Mouse (Mus musculus): Measurements from ENCODE around the gene Cmip. TPM values are rescaled to one million over a fixed set of nuclear protein-coding genes. Genes with fewer than 3 reads are reported as not detected.

Cmip gene
- total RNA-seq, 2 experiments from 2014 or later, result 11.8 to 30.7 TPM

DNA sequence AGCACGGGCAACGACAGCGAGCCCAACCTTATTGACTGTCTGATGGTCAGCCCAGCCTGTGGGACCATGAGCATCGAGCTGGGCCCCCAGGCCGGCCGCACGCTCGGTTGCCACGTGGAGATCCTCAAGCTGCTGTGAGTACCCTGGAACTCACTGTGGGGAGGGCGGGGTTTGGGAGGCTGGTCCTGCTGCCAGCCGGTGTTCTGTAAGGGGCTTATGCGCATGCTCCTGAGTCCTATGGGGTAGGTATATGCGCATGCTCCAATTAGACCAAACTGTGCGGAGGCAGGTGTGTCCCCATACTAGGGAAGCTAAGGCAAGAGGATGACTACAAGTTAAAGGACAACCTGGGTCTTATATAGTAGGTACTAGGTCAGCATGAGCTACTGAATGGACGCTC lies 179.9 kb downstream of the Cmip start:
- ATAC-seq (replicated peaks; ENCODE audit: poor library complexity, severe bottlenecking), result no peak

DNA sequence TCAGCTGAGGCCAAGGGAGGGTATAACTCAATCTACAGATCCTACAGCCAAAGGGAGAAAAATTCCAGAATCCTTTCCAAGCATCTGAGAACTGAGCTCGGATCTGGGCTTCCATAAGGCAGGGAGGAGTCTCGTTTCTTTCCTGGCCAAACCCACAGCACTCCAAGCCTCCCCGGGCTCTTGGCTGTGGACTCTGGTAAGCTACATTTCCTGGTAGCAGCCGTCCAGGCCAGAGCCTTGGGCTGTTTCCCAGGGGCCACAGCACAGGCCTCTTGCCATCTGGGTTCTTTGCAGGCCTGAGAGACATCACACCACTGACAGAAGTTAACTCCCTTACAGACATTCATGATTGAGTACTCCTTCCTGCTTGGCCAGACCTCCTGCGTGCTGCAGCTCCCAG lies 180.8 kb downstream of the Cmip start:
- ATAC-seq (replicated peaks; ENCODE audit: poor library complexity, severe bottlenecking), result no peak

DNA sequence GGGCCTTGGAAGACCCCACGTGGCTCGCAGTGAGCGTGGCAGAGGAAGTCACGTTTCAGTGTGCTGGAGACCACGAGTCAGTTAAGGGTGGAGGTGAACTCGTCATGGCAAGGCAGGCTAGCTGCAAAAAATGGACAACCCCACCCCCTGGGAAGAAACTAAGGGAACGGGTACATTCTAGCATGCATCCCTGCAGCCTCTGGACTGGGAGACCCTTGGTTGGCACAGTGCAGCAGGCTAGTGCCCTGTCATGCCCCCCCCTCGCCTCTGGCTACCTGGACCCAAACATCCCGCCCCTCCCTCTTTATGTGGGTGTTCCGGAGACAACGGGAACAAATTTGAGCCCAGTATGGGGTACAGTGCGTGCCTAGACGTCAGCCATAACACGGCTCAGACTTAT lies 183.5 kb downstream of the Cmip start:
- ATAC-seq (replicated peaks; ENCODE audit: poor library complexity, severe bottlenecking), result no peak

DNA sequence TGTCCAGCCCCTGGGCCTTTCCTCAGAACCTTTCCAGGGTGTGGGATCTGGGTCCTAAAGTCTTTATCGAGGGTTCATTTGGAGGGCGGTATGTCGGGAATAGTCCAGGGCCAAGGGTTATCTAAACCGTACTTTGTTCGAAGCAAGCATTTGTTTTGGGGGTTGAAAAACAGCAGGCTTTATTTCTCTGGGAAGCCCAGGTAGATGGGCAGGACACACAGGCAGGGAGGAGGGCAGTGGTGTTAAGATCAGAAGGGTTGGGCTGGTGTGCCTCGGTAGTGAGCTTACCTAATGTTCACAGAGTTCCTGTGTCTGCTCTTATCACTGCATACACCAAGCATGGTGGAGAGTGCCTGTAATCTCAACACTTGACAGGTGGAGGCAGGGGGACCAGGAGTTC lies 183.9 kb downstream of the Cmip start:
- no peak for ATAC-seq (replicated peaks; ENCODE audit: poor library complexity, severe bottlenecking)

DNA sequence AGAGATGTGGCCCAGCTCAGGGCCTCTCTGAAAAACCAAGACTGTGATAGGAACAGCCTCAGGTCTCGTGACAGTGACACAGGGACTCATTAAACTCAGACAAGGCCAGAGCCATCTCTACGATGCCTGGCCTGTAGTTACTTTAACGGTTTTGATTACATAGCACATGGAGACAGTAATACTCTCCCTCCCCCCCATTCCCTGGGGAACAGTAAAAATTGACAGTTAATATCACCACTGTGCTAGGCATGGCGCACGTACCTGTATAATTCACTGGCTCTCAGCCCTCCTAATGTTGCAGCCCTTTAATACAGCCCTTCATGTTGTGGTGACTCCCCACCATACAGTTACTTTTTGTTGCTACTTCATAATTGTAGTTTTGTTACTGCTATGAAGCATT lies 188.6 kb downstream of the Cmip start:
- no peak for ATAC-seq (replicated peaks; ENCODE audit: poor library complexity, severe bottlenecking)

DNA sequence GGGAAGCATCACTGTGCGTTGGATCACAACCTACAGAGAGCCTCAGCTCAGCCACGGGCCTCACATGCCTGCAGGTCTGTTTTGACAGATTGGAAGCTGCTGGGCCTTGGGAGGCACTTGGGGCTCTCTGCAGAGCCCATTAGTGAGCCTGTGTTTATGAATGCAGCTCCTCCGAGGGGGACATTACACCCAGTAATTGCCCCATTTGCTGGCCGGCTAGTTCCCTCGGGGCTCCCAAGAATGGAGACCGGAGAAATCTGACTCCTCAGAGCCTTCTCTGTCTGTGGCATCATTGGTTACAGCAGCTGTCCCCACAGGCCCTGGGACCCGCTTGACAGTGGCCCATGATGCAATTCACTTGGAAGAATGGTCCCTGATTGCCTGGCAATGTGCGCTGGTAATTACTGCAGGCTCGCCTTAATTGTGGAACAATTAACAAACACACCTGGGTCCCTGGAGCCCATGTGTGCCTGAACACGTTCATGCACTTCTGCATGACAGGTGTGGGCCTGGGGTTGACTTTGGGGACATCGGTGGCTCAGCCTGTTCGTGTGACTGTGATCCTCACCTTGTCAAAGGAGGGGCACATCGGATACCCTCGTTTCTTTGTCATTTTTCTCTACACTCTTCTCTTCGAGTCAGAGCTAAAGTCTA lies 189.6 kb downstream of the Cmip start:
- no peak for ATAC-seq (replicated peaks; ENCODE audit: poor library complexity, severe bottlenecking)

DNA sequence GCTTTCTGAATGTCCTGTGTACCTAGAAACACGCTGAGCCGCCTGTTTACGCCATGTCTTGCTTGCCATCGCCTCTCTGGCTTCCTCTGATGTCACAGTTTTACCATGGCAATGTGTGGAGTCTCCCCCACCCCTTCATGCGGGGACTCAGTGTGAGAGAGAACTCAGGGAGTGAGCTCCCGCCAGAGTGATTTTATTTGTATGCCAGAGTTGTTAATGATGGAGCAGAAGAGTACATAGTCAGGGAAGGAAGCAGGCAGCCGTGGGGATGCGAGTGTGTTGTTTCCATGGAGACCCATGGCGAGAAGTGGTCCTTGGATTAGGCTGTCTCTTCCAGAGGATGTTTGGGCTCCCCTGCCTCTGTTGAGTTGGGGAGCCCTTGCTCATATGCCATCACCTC lies 194.2 kb downstream of the Cmip start:
- ATAC-seq (replicated peaks; ENCODE audit: poor library complexity, severe bottlenecking), result no peak

DNA sequence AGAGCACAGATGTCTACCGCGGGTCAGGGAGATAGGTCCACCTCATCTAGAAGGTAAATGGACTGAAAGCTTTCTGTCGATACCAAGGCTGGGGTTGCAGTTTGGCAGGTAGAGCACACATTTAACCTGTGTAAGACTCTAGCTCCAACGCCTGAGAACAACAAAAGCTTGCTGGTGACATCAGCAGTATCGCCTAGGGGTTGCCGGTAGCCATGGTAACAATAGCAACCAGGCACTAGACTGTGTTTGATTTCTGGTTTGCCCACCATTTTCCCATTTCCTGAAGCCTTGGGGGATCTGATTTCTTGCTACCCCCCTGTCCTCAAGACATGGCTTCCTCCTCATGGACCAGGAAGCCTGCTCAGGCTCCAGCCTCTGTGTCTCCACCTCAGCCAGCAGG lies 197.1 kb downstream of the Cmip start:
- ATAC-seq (replicated peaks; ENCODE audit: poor library complexity, severe bottlenecking), result 0 out of 2 replicates have a peak, but pooled peaks have one; percentile 35

DNA sequence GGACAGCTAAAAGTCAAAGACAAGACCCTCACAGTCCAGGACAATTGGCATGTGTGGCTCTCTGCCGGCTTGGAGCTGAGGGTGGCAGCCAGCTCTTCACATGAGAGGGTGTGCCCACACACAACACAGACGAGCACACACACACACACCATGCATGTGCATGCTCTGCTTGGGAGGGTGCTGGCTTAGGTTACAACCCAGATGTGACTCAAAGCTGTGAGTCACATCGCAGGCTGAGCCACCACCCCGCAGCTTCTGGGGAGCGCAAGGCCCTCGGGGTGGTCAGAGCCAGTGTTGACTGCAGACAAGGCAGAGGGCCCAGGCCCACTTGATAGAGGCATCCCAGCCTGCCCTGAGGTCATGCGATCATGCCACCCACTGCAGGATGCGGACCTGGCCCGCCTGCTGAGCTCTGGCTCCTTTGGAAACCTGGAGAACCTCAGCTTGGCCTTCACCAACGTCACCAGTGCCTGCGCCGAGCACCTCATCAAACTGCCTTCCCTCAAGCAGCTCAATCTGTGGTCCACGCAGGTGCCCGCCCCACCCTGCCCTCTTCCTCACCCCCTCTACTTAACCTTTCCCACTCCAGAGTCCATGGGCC lies 197.8 kb downstream of the Cmip start:
- ATAC-seq (replicated peaks; ENCODE audit: poor library complexity, severe bottlenecking), result no peak

DNA sequence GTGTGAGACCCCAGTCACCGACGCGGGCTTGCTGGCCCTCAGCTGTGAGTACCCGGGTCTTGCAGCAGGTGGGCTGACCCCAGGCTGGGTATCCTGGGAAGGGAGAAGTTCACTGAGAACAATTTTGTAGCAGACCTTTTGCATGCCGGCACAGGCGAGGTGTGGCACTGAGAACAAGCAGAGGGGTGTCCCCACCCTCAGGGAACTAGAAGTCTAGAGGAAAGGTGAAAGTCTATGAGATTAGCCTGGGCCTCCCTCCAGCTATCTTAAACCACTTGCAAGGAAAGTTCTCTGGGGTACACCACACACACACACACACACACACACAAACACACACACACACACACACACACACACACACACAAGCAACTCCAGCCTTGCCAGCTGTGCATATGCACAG lies 198.8 kb downstream of the Cmip start:
- ATAC-seq (replicated peaks; ENCODE audit: poor library complexity, severe bottlenecking), result no peak

DNA sequence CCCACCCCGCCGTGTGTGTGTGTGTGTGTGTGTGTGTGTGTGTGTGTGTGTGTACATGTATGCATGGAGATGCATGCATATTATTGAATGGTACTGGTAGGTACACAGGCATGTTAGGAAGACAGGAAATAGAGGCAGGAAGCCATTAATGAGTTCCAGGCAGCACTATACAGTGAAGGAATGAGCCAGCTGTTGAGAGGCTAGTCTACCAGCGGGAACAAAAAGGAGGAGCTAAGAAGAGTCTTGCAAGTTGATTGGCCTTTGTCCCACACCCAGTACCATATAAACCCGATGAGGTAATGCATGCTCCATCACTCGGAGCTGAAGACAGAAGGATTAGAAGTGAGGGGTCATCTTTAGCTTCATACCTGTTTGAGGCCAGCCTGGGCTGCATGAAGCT lies 201.6 kb downstream of the Cmip start:
- no peak for ATAC-seq (replicated peaks; ENCODE audit: poor library complexity, severe bottlenecking)

DNA sequence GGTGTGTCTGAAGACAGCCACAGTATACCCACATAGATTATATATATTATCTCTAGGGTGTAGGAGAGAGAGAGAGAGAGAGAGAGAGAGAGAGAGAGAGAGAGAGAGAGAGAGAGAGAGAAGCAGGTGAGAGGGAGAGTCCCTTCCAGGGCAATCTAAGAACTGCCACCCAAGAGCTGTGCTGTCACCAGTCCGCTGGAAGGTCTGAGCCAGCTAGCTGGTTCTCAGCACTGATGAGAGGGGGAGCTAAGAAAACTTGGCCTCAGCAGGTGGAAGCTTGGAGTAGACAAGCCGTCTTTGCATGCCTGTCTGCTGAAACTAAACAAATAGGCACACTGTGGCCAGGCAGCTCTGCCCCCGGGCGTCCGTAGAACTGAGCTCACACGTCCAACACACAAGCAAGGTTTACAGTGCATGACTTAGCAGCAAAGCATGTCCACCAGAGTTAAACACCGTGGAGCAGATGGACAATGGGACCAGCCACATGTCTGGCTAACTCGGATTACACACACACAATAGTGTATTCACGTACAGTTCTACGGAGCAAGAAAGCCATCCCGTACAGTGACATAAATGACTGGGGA lies 205.9 kb downstream of the Cmip start:
- ATAC-seq (replicated peaks; ENCODE audit: poor library complexity, severe bottlenecking), result no peak

DNA sequence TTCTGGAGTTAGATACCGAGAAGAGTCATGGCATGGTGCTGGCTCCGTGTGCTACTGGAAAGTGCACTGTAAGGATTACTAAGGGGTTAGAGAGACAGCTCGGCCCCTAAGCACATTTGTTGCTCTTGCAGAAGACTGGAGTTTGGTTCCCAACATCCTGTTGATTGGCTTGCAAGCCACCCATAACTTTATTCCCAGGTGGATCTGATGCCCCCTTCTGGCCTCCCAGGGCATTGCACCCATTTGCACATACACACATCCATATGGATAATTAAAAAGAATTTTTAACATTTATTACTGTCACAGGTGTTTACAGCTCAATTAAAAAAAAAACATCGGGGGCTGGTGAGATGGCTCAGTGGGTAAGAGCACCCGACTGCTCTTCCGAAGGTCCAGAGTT lies 207.7 kb downstream of the Cmip start:
- no peak for ATAC-seq (replicated peaks; ENCODE audit: poor library complexity, severe bottlenecking)

DNA sequence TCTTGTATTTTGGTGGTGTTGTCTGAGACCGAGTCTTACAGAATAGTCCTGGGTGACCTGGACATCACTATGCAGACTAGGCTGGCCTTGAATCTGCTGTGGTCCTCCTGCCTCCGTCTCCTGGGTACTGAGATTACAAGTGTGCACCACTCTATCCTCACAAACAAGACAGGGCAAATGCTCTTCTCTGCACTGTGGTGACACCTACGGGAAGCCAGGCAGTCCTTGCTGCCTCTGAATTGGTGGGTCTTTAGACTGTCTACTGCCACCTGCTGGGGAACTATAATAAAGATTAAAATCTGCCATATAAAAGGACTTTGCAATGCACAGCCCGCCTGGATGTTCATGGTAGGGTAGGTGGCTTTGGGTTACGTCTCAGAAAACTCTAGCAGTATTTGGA lies 208.4 kb downstream of the Cmip start:
- ATAC-seq (replicated peaks; ENCODE audit: poor library complexity, severe bottlenecking), result peak; percentile 74

DNA sequence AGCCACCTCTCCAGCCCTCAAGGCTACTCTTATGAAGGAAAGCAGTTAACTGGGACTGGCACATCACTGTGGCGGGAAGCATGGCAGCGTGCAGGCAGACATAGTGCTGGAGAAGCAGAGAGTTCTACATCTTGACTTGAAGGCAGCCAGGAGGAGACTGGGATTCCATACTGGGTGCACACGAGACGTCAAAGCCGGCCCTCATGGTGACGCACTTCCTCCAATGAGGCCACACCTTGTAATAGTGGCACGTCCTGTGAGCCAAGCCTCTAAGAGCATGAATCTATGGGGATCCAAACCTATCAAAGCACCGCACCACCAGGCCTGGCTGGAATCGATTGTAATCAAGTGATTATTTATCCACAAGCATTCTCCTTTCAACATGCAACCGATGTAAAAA lies 210.6 kb downstream of the Cmip start:
- ATAC-seq (replicated peaks; ENCODE audit: poor library complexity, severe bottlenecking), result no peak

DNA sequence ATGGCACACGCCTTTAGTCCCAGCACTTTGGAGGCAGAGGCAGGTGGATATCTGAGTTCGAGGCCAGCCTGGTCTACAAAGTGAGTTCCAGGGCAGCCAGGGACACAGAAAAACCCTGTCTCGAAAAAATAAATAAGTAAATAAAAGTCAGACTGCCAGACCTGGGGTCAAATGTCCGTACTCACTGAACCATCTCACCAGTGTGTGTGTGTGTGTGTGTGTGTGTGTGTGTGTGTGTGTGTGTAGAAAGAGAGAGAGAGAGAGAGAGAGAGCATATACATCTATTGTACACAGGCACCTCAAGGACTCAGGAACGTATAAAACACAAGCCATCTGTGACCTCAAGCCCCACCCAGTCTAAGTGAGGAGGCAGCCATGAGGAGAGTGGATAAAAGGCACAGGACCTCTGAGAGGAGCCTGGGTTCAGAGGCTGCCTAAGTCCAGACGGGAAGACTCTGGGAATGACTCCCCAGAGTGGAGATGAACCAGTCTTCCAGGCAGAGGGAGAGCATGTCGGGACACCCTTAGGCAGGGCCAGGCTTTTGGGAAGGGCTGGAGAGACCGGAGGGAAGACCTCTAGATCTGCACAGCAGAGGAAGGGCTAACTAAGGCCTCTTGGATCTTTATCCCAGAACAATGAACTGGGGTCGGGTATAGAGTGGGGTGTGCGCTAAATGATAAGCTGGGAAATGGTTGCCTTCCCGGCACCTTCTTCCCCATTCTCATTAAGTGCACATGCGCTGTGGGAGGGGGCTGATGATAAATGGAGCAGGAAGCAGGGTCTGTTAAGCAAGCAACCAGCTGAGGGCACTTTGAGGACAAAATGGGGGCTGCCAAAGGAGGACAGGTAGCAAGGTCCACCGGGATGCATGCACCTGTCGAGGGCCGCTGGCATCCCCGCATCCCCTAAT lies 212.8 kb downstream of the Cmip start:
- 0 out of 2 replicates have a peak, but pooled peaks have one; percentile 15 for ATAC-seq (replicated peaks; ENCODE audit: poor library complexity, severe bottlenecking)

DNA sequence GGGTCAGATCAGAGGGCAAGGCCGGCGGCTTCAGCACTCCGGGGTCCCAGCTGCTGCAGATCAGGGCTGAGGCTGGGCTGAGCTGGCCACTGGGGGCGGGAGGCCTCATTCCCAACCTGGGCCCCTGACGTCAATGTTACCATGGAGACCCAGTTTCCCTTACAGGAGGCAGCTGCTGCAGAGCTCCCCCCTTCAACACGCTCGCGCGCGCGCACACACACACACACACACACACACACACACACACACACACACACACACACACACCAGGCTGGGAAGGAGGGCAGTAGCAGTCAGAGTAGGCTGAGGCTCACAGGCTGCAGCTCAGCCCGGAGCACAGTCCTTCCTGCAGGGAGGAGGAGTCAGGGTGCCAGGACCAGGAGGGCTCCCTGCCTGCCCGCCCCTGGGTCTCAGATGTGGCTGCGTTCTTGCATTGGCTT lies 213.5 kb downstream of the Cmip start:
- peak; percentile 63 for ATAC-seq (replicated peaks; ENCODE audit: poor library complexity, severe bottlenecking)

DNA sequence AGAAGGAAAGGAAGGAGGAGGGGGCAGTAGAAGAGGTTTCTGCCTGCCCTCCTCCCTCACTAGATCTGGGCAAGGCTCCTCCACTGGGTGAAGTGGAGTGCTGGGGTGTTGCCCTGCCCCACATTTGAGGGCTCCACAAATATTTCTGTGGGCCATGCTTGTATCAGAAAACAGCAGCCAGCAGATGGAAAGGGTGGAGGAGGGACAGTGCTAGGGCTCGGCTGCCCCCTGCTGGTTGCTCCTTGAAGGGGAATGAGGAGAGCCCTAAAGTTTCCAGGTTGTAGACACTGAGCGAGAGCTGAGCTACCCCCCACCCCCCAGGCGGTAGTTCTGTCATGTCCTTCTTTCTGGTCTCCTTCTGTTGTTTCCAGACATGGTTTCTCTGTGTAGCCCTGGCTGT lies 214.3 kb downstream of the Cmip start:
- peak; percentile 45 for ATAC-seq (replicated peaks; ENCODE audit: poor library complexity, severe bottlenecking)

DNA sequence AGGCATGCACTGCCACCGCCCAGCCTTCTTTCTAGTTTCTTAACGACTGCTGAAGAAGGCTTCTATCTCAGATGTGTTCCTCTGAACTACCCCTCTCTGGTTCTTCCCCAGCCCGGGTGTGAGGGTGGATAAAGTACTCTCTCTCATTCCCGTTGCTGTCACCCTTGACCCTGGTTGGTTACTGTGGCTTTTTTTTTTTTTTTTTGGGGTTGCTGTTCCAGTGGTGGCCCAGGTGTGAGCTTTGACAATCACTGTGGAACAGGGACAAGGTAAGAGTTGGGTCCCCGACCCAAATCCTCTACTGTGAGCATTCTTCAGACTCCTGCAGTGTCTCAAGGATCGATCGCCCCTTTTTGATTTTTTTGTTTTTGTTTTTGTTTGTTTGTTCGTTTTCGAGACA lies 214.8 kb downstream of the Cmip start:
- ATAC-seq (replicated peaks; ENCODE audit: poor library complexity, severe bottlenecking), result no peak

DNA sequence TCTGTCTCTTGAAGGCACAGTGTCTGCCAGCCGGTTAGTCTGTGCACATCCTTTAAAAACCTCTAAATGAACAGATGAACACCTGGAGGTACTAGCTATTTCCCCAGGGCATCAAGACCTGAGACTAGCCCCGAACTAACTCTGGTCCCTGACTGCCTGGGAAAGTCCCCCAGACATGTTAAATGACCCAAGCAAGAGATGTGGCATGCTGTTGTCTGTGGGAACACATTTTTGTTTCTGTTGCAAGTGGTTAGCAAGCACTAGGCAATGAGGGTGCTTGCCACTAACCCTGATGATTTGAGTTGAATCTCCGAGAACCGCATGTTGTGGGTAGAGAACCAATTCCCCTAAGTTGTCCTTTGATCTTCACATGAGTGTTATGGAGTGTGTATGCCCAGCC lies 215.5 kb downstream of the Cmip start:
- no peak for ATAC-seq (replicated peaks; ENCODE audit: poor library complexity, severe bottlenecking)

DNA sequence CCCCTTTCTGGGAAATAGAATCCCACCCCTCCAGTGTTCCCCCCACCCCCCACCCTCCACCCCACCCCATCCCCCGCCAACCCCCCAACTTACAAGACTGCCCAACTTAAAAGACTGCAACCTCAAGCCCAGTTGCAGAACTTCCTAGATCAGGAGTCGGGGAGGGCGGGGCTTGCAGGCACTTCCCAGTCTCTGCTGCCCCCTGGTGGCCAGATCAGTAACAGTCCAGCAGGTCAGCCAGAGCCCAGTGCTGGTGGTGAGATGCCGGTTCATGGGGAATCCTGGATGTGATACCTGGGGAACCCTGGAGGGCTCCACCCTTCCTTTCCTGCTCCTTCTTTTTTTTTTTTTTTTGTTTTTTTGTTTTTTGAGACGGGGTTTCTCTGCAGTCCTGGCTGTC lies 218.1 kb downstream of the Cmip start:
- ATAC-seq (replicated peaks; ENCODE audit: poor library complexity, severe bottlenecking), result peak; percentile 66

Measured in granulocyte monocyte progenitor cell, adult 5-6 weeks (primary cell).